In genomic region chr6:17599373-17599772, GRCm38 (mm10) we compare ENCODE assay signal across 22 mouse cellular contexts. TPM values are rescaled to one million over a fixed set of nuclear protein-coding genes. Genes with fewer than 3 reads are reported as not detected.
DNase-seq lines count a peak whose midpoint lies in the region; ATAC-seq lines count a peak whose summit lies in the region.
"Had no signal": no experiment of that assay in that cellular context is flagged by ENCODE, and none has a peak within 500 bp of the region (broad histone marks: within the 10 kb centered on the region; RNA-seq: fewer than 3 reads in every experiment).

No protein-coding gene starts in this region.

- H3K9ac ChIP-seq in midbrain, embryonic 11.5 days (ENCODE audit: low read length), result no peak overlapping the region
- H3K9ac ChIP-seq in midbrain, embryonic 16.5 days (ENCODE audit: low read depth, low read length), result no peak overlapping the region

- no peak overlapping the region for H3K4me2 ChIP-seq in midbrain, embryonic 11.5 days
- H3K4me2 ChIP-seq in midbrain, embryonic 16.5 days (ENCODE audit: low read length), result no peak overlapping the region

- no peaks in the 10 kb centered on the region for H3K4me1 ChIP-seq in midbrain, embryonic 11.5 days (ENCODE audit: control insufficient read depth, insufficient read depth, low read length)
- H3K4me1 ChIP-seq in midbrain, embryonic 16.5 days (ENCODE audit: control insufficient read depth, insufficient read depth, low read length), result no peaks in the 10 kb centered on the region

- no peak overlapping the region for H3K27ac ChIP-seq in midbrain, embryonic 11.5 days (ENCODE audit: low read depth, low read length)
- no peak overlapping the region for H3K27ac ChIP-seq in midbrain, embryonic 16.5 days (ENCODE audit: low read length)

- 0 out of 2 replicates have a peak, but pooled peaks have one; percentile 45 for ATAC-seq in common myeloid progenitor, adult 5-6 weeks (replicated peaks; ENCODE audit: low read depth, poor library complexity, severe bottlenecking)
- ATAC-seq in granulocyte monocyte progenitor cell, adult 5-6 weeks (replicated peaks; ENCODE audit: poor library complexity, severe bottlenecking), result peak; percentile 77
- ATAC-seq in megakaryocyte, adult 5-6 weeks (ENCODE audit: poor library complexity, severe bottlenecking), result peak; percentile 47; the same call in 1 of the 2 replicates
- ATAC-seq in megakaryocyte progenitor cell, adult 5-6 weeks (replicated peaks; ENCODE audit: poor library complexity), result peak; percentile 53
- ATAC-seq in midbrain, embryonic 11.5 days (ENCODE audit: low FRiP score), result no peak
- ATAC-seq in midbrain, embryonic 16.5 days, result no peak
- ATAC-seq: activated CD4-positive, CD25-positive, alpha-beta regulatory T cell, adult 4 months; CD4-positive, CD25-positive, alpha-beta regulatory T cell, adult 4 months; Patski had no signal

- WGBS in midbrain, embryonic 11.5 days, result 80% methylated on average over 5 of the region's 5 CpGs
- 71% methylated on average over 5 of the region's 5 CpGs for WGBS in midbrain, embryonic 16.5 days

- no peak overlapping the region for H3K4me3 ChIP-seq in midbrain, embryonic 11.5 days (ENCODE audit: low read depth, low read length)
- H3K4me3 ChIP-seq in midbrain, embryonic 16.5 days (ENCODE audit: low read depth, low read length), result no peak overlapping the region

- H3K27me3 ChIP-seq in midbrain, embryonic 11.5 days (ENCODE audit: control insufficient read depth, insufficient read depth, low read length), result no peaks in the 10 kb centered on the region
- no peaks in the 10 kb centered on the region for H3K27me3 ChIP-seq in midbrain, embryonic 16.5 days (ENCODE audit: control insufficient read depth, insufficient read depth, low read depth, low read length)
- H3K27me3 ChIP-seq: CH12.LX, Patski had no signal

- H3K36me3 ChIP-seq in midbrain, embryonic 11.5 days (ENCODE audit: control insufficient read depth, insufficient read depth, low read length), result no peaks in the 10 kb centered on the region
- no peaks in the 10 kb centered on the region for H3K36me3 ChIP-seq in midbrain, embryonic 16.5 days (ENCODE audit: control insufficient read depth, insufficient read depth, low read length)
- H3K36me3 ChIP-seq: G1E had no signal

- peaks cover 3% of the 10 kb centered on the region; the same call in 1 of the 2 replicates for H3K9me3 ChIP-seq in midbrain, embryonic 11.5 days (ENCODE audit: control insufficient read depth, low read length)
- no peaks in the 10 kb centered on the region for H3K9me3 ChIP-seq in midbrain, embryonic 16.5 days (replicated peaks; ENCODE audit: control insufficient read depth, low read length, poor library complexity, severe bottlenecking)
- H3K9me3 ChIP-seq: G1E had no signal

- no peak for DNase-seq in gastrocnemius, postnatal 25 days
- no peak for DNase-seq in testis, postnatal 10 days (ENCODE audit: low spot score)
- DNase-seq in midbrain, embryonic 11.5 days (ENCODE audit: low spot score, missing footprints), result no peak
- DNase-seq: adrenal gland, adult 2 months; adrenal gland, adult 8-10 months; adrenal gland, postnatal 10 days; adrenal gland, postnatal 14 days; adrenal gland, postnatal 25 days; adrenal gland, postnatal 36 days; B cell, adult 2 months; cerebellum, adult 11 months; cerebellum, adult 11-12 months had no signal

RNA-seq across cellular contexts. Expression of gene Capza2, which starts 36.7 kb away (rescaled TPM):
- total RNA-seq in common myeloid progenitor, adult 5-6 weeks (2017), result 282 and 287 TPM in 2 replicates
- 193 and 213 TPM in 2 replicates for total RNA-seq in granulocyte monocyte progenitor cell, adult 5-6 weeks (2014; fragmentation: Nextera tagmentation)
- total RNA-seq in granulocyte monocyte progenitor cell, adult 5-6 weeks (2017), result 372 and 413 TPM in 2 replicates
- total RNA-seq in megakaryocyte, adult 5-6 weeks (2015), result 490 and 593 TPM in 2 replicates
- total RNA-seq in megakaryocyte, adult 5-6 weeks (2017), result 665 and 673 TPM in 2 replicates
- 277 and 326 TPM in 2 replicates for total RNA-seq in megakaryocyte progenitor cell, adult 5-6 weeks (2015)
- total RNA-seq in megakaryocyte progenitor cell, adult 5-6 weeks (2017), result 334 and 345 TPM in 2 replicates
- total RNA-seq in gastrocnemius, postnatal 25 days (2021), result 100 to 1,000 TPM; 252 to 287 TPM
- polyA plus RNA-seq in midbrain, embryonic 11.5 days (2014; fragmentation: Nextera tagmentation; extraction: Ambion mirVana), result 278 and 318 TPM in 2 replicates
- 246 and 251 TPM in 2 replicates for polyA plus RNA-seq in midbrain, embryonic 16.5 days (2015; fragmentation: Nextera tagmentation; extraction: Ambion mirVana)

Comparison
In these comparisons a context has a peak if more than half of its experiments do, and no peak if none do; other contexts are left out.
1. ATAC-seq: peak in common myeloid progenitor, adult 5-6 weeks (single experiment), granulocyte monocyte progenitor cell, adult 5-6 weeks (single experiment), megakaryocyte, adult 5-6 weeks (single experiment) and megakaryocyte progenitor cell, adult 5-6 weeks (single experiment); none in midbrain, embryonic 11.5 days (single experiment) and midbrain, embryonic 16.5 days (single experiment).